Mouse (Mus musculus) heart, postnatal 0 days (tissue): Measurements from ENCODE around the gene Rbp3.
A peak's percentile ranks its signal among the peaks of the same experiment; 100 is the strongest.

ENCODE experiments used
- CTCF ChIP-seq: IDR thresholded peaks from 2 replicates; pipeline ENCODE4 v1.5.1; 2016; ENCODE audit warnings: antibody characterized with exemption, control low read depth, low read depth
- EP300 ChIP-seq: IDR thresholded peaks from 2 replicates; pipeline ENCODE4 v1.6.1; 2016; ENCODE audit warnings: antibody characterized with exemption, low read depth

DNA sequence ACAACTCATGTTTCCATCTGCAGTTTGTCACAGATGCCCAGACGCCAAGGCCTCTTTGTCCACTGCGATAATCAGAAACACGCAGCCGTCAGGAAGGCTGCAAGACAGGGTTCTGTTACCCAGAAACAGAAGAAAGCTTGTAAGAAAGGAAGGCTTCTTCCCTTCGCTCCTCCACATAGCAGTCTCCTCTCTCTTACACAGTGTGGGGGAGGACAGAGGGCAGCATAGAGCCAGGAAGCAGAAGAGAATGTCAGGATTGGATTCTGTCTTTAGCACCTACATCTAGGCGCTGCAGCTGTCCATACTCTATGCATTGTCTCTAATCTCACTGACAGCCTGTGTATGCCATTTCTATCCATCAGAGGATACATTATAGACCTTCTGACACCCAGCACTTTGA is 43.6 kb downstream of the Rbp3 start:
- peak; percentile 19; the same call in 1 of the 2 replicates for TF ChIP-seq CTCF
- TF ChIP-seq EP300, result no peak
